Mouse (Mus musculus) liver, adult 2 months (tissue): ENCODE measurements around the gene Ppp1cc. TPM values are rescaled to one million over a fixed set of nuclear protein-coding genes. Genes with fewer than 3 reads are reported as not detected.

ENCODE experiments used
- DNase-seq: peaks from one replicate; pipeline ENCODE4 v3.0.0-alpha.2; 2011; ENCODE audit warnings: low read depth, low spot score; ENCODE audit errors: extremely low read depth
- H3K27ac ChIP-seq: fragments of 200-500 bp; replicated peaks from 2 replicates; pipeline ENCODE4 v1.5.1; 2012; ENCODE audit warnings: low read depth, mild to moderate bottlenecking, control low read depth, inconsistent platforms, low read length; ENCODE audit not compliant: insufficient read depth
- H3K27me3 ChIP-seq: fragments of 200-500 bp; 2 replicates; pipeline ENCODE4 v1.6.1; 2012; ENCODE audit warnings: mild to moderate bottlenecking, moderate library complexity, low read length, inconsistent platforms; ENCODE audit not compliant: control insufficient read depth, insufficient read depth
- H3K36me3 ChIP-seq: fragments of 200-500 bp; 2 replicates; pipeline ENCODE4 v1.6.1; 2012; ENCODE audit warnings: low read length, inconsistent platforms; ENCODE audit not compliant: control insufficient read depth, insufficient read depth
- H3K4me1 ChIP-seq: fragments of 200-500 bp; 2 replicates; pipeline ENCODE4 v1.6.1; 2011; ENCODE audit warnings: low read length; ENCODE audit not compliant: control insufficient read depth, insufficient read depth
- H3K4me3 ChIP-seq: fragments of 200-500 bp; 2 replicates; pipeline ENCODE4 v1.5.1; 2011; ENCODE audit warnings: low read depth, mild to moderate bottlenecking, control low read depth, low read length, moderate library complexity; ENCODE audit not compliant: insufficient read depth
- H3K79me2 ChIP-seq: fragments of 200-500 bp; 2 replicates; pipeline ENCODE4 v1.6.1; 2012; ENCODE audit warnings: inconsistent platforms, mild to moderate bottlenecking, low read length, moderate library complexity; ENCODE audit not compliant: control insufficient read depth, insufficient read depth
- H3K9ac ChIP-seq: fragments of 200-500 bp; 2 replicates; pipeline ENCODE4 v1.6.1; 2012; ENCODE audit warnings: low read depth, mild to moderate bottlenecking, control low read depth, inconsistent platforms, low read length
- CTCF ChIP-seq: fragments of 200-500 bp; IDR thresholded peaks from 2 replicates; pipeline ENCODE4 v1.5.1; 2011; ENCODE audit warnings: low read depth, low read length, control low read depth
- POLR2A ChIP-seq: fragments of 200-500 bp; IDR thresholded peaks from 2 replicates; pipeline ENCODE4 v1.6.1; 2011; ENCODE audit warnings: low read length, control low read depth; ENCODE audit not compliant: insufficient read depth; ENCODE audit errors: extremely low read depth
- WGBS: fragments of 180-500 bp; shearing (Covaris S2); methylation state at CpG from one replicate; pipeline ENCODE4 v1.1.7; 2018; 5-methylcytosine and 5-hydroxymethylcytosine counted together
- polyA plus RNA-seq: library from polyadenylated mRNA; depleted of rRNA; stranded (reverse); fragments of >200 nt; gene quantifications from 2 replicates; pipeline ENCODE4 v1.2.3, GENCODE M21; 2012
- total RNA-seq: library from RNA; depleted of rRNA; stranded (reverse); fragments of >200 nt; gene quantifications from 2 replicates; pipeline ENCODE4 v1.2.3, GENCODE M21; 2014

Gene Ppp1cc
- total and polyA plus RNA-seq, 2 experiments = 36.4 to 100 TPM

GRCm38 (mm10) chr5:122114176-122114575 lies 43.9 kb upstream of the Ppp1cc start:
- TF ChIP-seq POLR2A = no peak
- peak; percentile 91 for TF ChIP-seq CTCF
- H3K79me2 ChIP-seq = no peaks in the 10 kb centered on the region
- no peak overlapping the region for H3K4me3 ChIP-seq
- no peaks in the 10 kb centered on the region for H3K4me1 ChIP-seq
- no peak overlapping the region for H3K27ac ChIP-seq
- WGBS = 4% methylated on average over 2 of the region's 2 CpGs
- DNase-seq = no peak
- no peaks in the 10 kb centered on the region for H3K27me3 ChIP-seq
- H3K9ac ChIP-seq = no peak overlapping the region
- no peaks in the 10 kb centered on the region for H3K36me3 ChIP-seq

GRCm38 (mm10) chr5:122115266-122115763 lies 42.8 kb upstream of the Ppp1cc start:
- Histone ChIP-seq H3K36me3 (no peaks in the 10 kb centered on the region), H3K79me2 (no peaks in the 10 kb centered on the region), H3K27ac (no peak overlapping the region), H3K4me1 (no peaks in the 10 kb centered on the region), H3K4me3 (no peak overlapping the region), H3K27me3 (no peaks in the 10 kb centered on the region), H3K9ac (no peak overlapping the region)
- 96% methylated on average over 9 of the region's 9 CpGs for WGBS
- TF ChIP-seq CTCF (no peak), POLR2A (no peak)
- DNase-seq = no peak

- 88% methylated on average over 6 of the region's 6 CpGs for WGBS
- no peaks in the 10 kb centered on the region for H3K27me3 ChIP-seq
- no peak overlapping the region for H3K4me3 ChIP-seq
- H3K9ac ChIP-seq = no peak overlapping the region
- no peak for DNase-seq
- H3K27ac ChIP-seq = no peak overlapping the region
- no peaks in the 10 kb centered on the region for H3K4me1 ChIP-seq
- H3K36me3 ChIP-seq = no peaks in the 10 kb centered on the region
- TF ChIP-seq CTCF = peak; percentile 30
- no peak for TF ChIP-seq POLR2A
- H3K79me2 ChIP-seq = no peaks in the 10 kb centered on the region
Observed at GRCm38 (mm10) chr5:122116243-122116642, 41.8 kb upstream of the Ppp1cc start.

GRCm38 (mm10) chr5:122125211-122125760 lies 32.8 kb upstream of the Ppp1cc start:
- Histone ChIP-seq H3K79me2 (no peaks in the 10 kb centered on the region), H3K36me3 (no peaks in the 10 kb centered on the region), H3K27me3 (no peaks in the 10 kb centered on the region), H3K4me3 (no peak overlapping the region), H3K9ac (no peak overlapping the region), H3K4me1 (no peaks in the 10 kb centered on the region), H3K27ac (no peak overlapping the region)
- TF ChIP-seq CTCF (no peak), POLR2A (no peak)
- DNase-seq = no peak
- 72% methylated on average over 8 of the region's 8 CpGs for WGBS

GRCm38 (mm10) chr5:122129068-122129655 lies 28.9 kb upstream of the Ppp1cc start:
- no peak overlapping the region for H3K9ac ChIP-seq
- H3K4me3 ChIP-seq = no peak overlapping the region
- no peak for TF ChIP-seq POLR2A
- TF ChIP-seq CTCF = no peak
- peaks cover 4% of the 10 kb centered on the region; the same call in 1 of the 2 replicates for H3K4me1 ChIP-seq
- no peaks in the 10 kb centered on the region for H3K36me3 ChIP-seq
- H3K27me3 ChIP-seq = no peaks in the 10 kb centered on the region
- 34% methylated on average over 16 of the region's 16 CpGs for WGBS
- H3K79me2 ChIP-seq = no peaks in the 10 kb centered on the region
- DNase-seq = peak; percentile 67
- H3K27ac ChIP-seq = no peak overlapping the region
